Mouse (Mus musculus) ES-Bruce4 (cell line): ENCODE results near the gene Smco2. TPM values are rescaled to one million over a fixed set of nuclear protein-coding genes. Genes with fewer than 3 reads are reported as not detected.

ENCODE experiments used
- H3K27ac ChIP-seq: 2 replicates; pipeline ENCODE4 v1.5.1; 2012; ENCODE audit warnings: low read length, inconsistent platforms; ENCODE audit not compliant: insufficient read depth
- H3K27me3 ChIP-seq: 2 replicates; pipeline ENCODE4 v1.6.1; 2012; ENCODE audit warnings: mild to moderate bottlenecking, low read length, inconsistent platforms; ENCODE audit not compliant: control insufficient read depth, poor library complexity, insufficient read depth, severe bottlenecking
- H3K36me3 ChIP-seq: 2 replicates; pipeline ENCODE4 v1.6.1; 2012; ENCODE audit warnings: inconsistent platforms, mild to moderate bottlenecking, low read length, moderate library complexity; ENCODE audit not compliant: control insufficient read depth, poor library complexity, insufficient read depth, severe bottlenecking
- H3K4me1 ChIP-seq: one replicate; pipeline ENCODE4 v1.8.1; 2011; ENCODE audit warnings: low read length; ENCODE audit not compliant: control insufficient read depth, insufficient read depth
- H3K4me3 ChIP-seq: 2 replicates; pipeline ENCODE4 v1.5.1; 2011; ENCODE audit warnings: low read depth, mild to moderate bottlenecking, low read length
- H3K9ac ChIP-seq: 2 replicates; pipeline ENCODE4 v1.6.1; 2012; ENCODE audit warnings: low read depth, mild to moderate bottlenecking, inconsistent platforms; ENCODE audit not compliant: poor library complexity, severe bottlenecking
- H3K9me3 ChIP-seq: replicated peaks from 2 replicates; pipeline ENCODE4 v1.6.1; 2012; ENCODE audit warnings: mild to moderate bottlenecking, low read length, inconsistent platforms; ENCODE audit not compliant: control insufficient read depth, poor library complexity, insufficient read depth, severe bottlenecking
- CTCF ChIP-seq: IDR thresholded peaks from one replicate; pipeline ENCODE4 v1.8.1; 2011; ENCODE audit warnings: low read depth, low read length
- EP300 ChIP-seq: IDR thresholded peaks from 2 replicates; pipeline ENCODE4 v1.6.1; 2011; ENCODE audit warnings: low read depth, low read length; ENCODE audit not compliant: insufficient read depth
- POLR2A ChIP-seq: IDR thresholded peaks from one replicate; pipeline ENCODE4 v1.8.1; 2011; ENCODE audit warnings: low read length; ENCODE audit not compliant: insufficient read depth
- polyA plus RNA-seq: library from polyadenylated mRNA; stranded (reverse); fragments of >200 nt; gene quantifications from 2 replicates; pipeline ENCODE4 v1.2.4, GENCODE M21; 2011; ENCODE audit warnings: low read depth; ENCODE audit not compliant: missing spikeins, insufficient read depth, insufficient read length

The Smco2 gene
- polyA plus RNA-seq, 1 experiment, result not detected

DNA sequence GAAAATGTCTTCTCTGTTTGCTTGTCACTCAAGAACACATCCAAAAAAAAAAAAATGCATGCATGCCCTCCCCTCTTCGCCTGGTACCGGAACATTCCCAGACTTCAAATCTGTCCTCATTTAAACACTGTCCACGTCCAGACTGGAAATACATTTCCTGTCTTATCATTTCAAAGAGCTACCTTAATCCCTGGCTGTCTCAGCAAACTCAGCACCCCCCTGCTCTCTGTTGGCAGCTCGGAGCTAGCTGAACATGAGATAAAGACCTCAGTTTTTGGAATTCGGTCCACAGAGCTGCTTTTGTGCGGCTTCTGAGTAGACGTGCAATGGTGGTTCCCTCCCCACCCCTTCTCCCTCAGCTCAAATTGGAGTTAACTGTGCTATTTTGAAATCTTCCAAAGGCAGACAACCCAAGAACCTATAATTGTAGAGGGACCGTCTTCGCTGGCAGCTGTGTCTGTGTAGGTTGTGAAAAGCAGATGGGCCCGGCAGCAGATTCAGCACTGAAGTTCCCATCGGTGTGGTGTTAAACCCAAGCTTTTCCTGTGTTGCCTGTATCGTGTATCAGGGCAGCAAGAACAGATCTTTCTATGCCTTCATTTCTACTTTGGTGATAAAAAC is 27.6 kb downstream of the Smco2 start:
- no peak overlapping the region for H3K9ac ChIP-seq
- peaks cover 6% of the 10 kb centered on the region for H3K9me3 ChIP-seq
- no peaks in the 10 kb centered on the region for H3K4me1 ChIP-seq
- no peaks in the 10 kb centered on the region for H3K36me3 ChIP-seq
- H3K27ac ChIP-seq, result no peak overlapping the region
- no peaks in the 10 kb centered on the region for H3K27me3 ChIP-seq
- no peak for TF ChIP-seq EP300
- no peak for TF ChIP-seq POLR2A
- no peak for TF ChIP-seq CTCF
- no peak overlapping the region for H3K4me3 ChIP-seq

DNA sequence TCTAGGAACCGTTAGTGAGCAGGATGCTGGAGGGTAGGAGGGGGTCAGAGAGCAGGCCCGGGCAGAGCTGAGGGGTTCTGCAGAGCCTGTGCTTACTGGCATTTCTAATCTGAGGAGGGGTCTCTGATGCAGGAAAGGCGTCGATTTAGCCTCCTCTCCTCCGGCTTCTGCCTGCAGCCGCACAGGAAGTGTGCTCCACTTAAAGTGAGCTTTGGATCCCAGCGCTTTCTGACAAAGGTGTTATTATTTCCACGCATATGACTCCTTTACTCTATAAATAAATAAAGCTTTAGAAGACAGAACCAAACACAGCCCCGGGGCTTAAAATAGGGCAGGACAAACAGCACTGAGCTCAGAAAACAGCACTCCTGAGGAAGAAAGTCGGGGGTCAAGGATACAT is 29.0 kb downstream of the Smco2 start:
- Histone ChIP-seq H3K27ac (no peak overlapping the region), H3K9me3 (peaks cover 6% of the 10 kb centered on the region), H3K4me1 (no peaks in the 10 kb centered on the region), H3K9ac (no peak overlapping the region), H3K27me3 (no peaks in the 10 kb centered on the region), H3K4me3 (no peak overlapping the region), H3K36me3 (no peaks in the 10 kb centered on the region)
- TF ChIP-seq EP300 (no peak), CTCF (no peak), POLR2A (no peak)

DNA sequence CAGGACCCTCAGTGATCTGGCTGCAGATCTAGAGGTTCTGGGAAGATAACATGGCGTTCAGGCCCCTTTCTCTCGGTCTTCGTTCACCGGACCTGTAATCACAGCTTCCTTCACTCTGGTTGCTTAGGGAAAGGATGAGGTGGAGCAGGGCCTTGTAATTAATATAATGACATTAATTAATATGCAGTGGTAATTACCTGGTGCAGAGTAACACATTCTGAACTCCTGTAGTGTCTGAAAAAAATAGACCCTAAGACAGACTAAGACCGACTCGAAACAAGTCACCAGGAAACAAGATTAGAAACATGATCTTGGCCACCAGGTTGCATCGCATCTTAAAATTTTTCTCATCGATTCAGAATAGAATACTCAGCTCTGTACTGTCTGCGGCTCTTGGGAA is 30.0 kb downstream of the Smco2 start:
- Histone ChIP-seq H3K27ac (no peak overlapping the region), H3K9me3 (peaks cover 6% of the 10 kb centered on the region), H3K27me3 (no peaks in the 10 kb centered on the region), H3K4me3 (no peak overlapping the region), H3K4me1 (no peaks in the 10 kb centered on the region), H3K9ac (no peak overlapping the region), H3K36me3 (no peaks in the 10 kb centered on the region)
- no peak for TF ChIP-seq POLR2A
- TF ChIP-seq EP300, result no peak
- TF ChIP-seq CTCF, result no peak

DNA sequence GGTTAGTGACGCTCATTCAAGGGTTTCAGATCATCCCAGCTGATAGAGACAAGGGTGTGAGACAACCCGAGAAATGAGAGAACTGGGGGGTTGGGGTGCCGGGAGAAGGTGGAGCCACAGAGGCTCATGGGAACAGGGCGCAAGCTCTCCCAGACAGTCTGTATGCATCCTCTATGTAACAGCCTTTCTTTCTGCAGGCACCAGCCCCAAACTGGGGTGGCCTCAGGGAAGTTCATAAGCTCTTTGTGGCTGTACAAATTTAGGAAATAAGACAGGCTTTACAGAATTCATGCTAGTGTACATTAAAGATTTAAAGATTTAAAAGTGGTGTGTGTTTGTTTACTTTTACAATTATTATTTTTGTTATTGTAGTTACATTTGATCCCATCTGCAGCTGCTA is 30.4 kb downstream of the Smco2 start:
- Histone ChIP-seq H3K27ac (no peak overlapping the region), H3K36me3 (no peaks in the 10 kb centered on the region), H3K4me3 (no peak overlapping the region), H3K9me3 (peaks cover 6% of the 10 kb centered on the region), H3K9ac (no peak overlapping the region), H3K4me1 (no peaks in the 10 kb centered on the region), H3K27me3 (no peaks in the 10 kb centered on the region)
- TF ChIP-seq EP300, result no peak
- TF ChIP-seq CTCF, result no peak
- TF ChIP-seq POLR2A, result no peak

DNA sequence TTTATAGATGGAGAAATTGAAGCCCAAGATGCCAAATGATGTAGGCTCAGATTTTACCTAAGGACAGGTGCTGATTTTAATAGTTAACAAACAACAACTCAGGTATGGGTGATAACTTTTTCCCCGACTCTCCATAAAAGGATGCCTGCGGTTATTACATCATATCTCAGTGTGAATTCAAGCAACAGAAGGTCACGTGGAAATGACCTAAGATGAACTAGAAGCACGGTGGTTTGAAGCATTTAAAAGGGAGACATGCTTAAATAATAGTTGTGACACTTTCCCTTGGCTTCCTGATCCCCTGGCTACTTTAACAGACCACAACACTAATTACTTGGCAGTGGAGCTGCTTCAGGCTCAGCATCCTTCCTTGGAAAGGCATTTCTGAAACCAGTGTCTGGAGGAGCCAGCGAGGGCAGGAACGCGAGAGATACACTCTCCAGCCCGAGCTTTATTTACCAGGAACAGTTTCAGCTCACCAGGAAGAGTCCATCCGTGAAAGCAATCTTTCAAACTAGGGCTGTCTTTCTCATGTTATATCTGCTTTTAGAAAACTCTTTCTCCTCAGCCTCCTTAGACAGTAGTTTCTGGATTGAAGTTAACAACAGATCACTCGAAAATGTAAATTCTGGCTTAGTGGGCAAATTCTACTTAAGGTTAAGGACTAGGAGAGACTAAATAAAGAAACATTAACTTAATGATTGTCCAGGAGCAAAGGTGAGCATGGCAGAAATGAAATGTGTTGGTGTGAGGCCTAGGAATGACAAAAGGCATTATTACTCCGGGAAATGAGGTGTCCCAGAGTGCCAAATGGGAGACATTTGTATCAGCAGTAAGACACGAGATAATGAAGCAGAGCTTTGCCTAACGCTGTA is 32.2 kb downstream of the Smco2 start:
- H3K4me1 ChIP-seq, result peaks cover 3% of the 10 kb centered on the region

DNA sequence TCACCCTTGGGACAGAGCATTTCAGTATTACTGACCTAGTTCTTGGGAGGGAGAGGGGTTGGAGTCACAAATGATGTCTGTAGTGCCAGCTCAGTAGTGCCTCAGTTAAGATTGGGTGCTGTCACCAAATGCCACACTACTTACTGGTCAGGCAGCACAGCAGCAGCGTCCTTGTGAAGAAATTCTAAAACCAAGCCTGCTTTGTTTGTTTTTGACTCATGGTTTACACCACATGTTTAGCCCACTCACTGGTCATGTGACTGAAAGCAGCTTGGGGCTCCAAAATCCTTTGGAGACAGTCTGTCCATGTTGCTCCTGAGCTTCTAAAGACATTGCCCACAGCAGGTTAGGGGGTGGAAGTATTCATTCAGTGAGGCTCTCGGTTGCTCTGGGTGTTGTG is 33.5 kb downstream of the Smco2 start:
- TF ChIP-seq CTCF (no peak), EP300 (no peak), POLR2A (no peak)
- H3K27me3 ChIP-seq, result no peaks in the 10 kb centered on the region
- no peaks in the 10 kb centered on the region for H3K36me3 ChIP-seq
- no peak overlapping the region for H3K4me3 ChIP-seq
- no peak overlapping the region for H3K27ac ChIP-seq
- H3K9ac ChIP-seq, result no peak overlapping the region
- H3K9me3 ChIP-seq, result no peaks in the 10 kb centered on the region
- peaks cover 3% of the 10 kb centered on the region for H3K4me1 ChIP-seq

More for the DNA sequence above, 32.2 kb downstream of the Smco2 start:
- peaks cover under 1% of the 10 kb centered on the region for H3K9me3 ChIP-seq
- no peak overlapping the region for H3K4me3 ChIP-seq
- H3K36me3 ChIP-seq, result no peaks in the 10 kb centered on the region
- no peaks in the 10 kb centered on the region for H3K27me3 ChIP-seq
- no peak overlapping the region for H3K27ac ChIP-seq
- H3K9ac ChIP-seq, result no peak overlapping the region
- TF ChIP-seq EP300 (no peak), CTCF (no peak), POLR2A (no peak)
